Mouse (Mus musculus): ENCODE measurements around the gene Gm21789.
"Not testable (repeated sequence)": the region's sequence is repeated elsewhere in the genome, so short reads cannot be mapped to it uniquely, and the experiment has no call there.

Gm21789 gene

GRCm38 (mm10) chrX:32941468-32941867 is at the start of gene Gm21789:
Gm21789 (plus strand) TSS chrX:32941768.
- CTCF ChIA-PET, result not testable (repeated sequence)

GRCm38 (mm10) chrX:32894325-32894724 is 47.2 kb upstream of the Gm21789 start, which contains the start of gene Btbd35f30:
Btbd35f30 (plus strand) TSS chrX:32894625.
- CTCF ChIA-PET, result not testable (repeated sequence)

- CTCF ChIA-PET, result not testable (repeated sequence)
These were observed 32.0 kb downstream of the Gm21789 start, which contains the start of gene Btbd35f5 for GRCm38 (mm10) chrX:32973597-32973996. Btbd35f5 (plus strand) TSS chrX:32973897.

All from spleen, embryonic (tissue).